In the genomic region with DNA sequence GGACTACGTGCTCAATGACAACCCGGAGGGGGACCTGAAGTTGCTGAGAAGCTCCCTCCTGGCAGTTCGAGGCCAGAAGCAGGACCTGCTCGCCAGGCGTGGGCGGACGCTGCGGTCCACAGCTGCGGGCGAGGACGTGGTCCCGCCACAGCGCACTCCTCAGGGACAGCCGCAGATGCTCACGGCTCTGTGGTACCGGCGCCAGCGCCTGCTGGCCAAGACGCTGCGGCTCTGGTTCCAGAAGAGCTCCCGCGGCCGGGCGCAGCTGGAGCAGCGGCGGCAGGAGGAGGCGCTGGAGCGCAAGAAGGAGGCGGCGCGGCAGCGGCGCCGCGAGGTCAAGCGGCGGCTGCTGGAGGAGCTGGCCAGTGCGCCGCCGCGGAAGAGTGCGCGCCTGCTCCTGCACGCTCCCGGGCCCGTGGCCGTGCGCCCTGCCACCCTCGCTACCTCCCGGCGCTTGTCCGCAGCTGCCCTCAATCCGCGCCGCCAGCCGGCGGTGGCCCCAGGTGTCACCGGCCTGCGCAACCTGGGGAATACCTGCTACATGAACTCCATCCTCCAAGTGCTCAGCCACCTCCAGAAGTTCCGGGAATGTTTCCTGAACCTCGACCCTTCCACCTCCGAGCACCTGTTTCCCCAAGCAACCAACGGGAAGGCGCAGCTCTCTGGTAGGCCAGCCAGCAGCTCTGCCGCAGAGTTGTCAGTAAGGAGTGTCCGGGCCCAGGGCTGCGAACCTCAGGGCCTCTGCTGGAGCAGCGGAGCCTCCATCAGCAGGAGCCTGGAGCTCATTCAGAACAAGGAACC, we compare ENCODE assay signal across 8 mouse cellular contexts. TPM values are rescaled to one million over a fixed set of nuclear protein-coding genes. Genes with fewer than 3 reads are reported as not detected.
DNase-seq lines count a peak whose midpoint lies in the region; ATAC-seq and TF ChIP-seq lines count a peak whose summit lies in the region.

No protein-coding gene starts in this region.

- no peaks in the 10 kb centered on the region; the same call in 1 of the 2 replicates for H3K27me3 ChIP-seq in spleen, adult 2 months (ENCODE audit: control insufficient read depth, insufficient read depth, low read length)
- H3K27me3 ChIP-seq in embryonic facial prominence, embryonic 12.5 days, result peaks cover 13% of the 10 kb centered on the region; the same call in 1 of the 2 replicates
- peaks cover 43% of the 10 kb centered on the region for H3K27me3 ChIP-seq in heart, embryonic 10.5 days (ENCODE audit: insufficient read depth, poor library complexity, severe bottlenecking)
- H3K27me3 ChIP-seq in liver, postnatal 0 days (ENCODE audit: insufficient read depth, low read length), result peaks cover 11% of the 10 kb centered on the region; the same call in 1 of the 2 replicates

- no peak overlapping the region for H3K27ac ChIP-seq in spleen, adult 2 months (ENCODE audit: insufficient read depth, low read length)
- 0 out of 2 replicates have a peak overlapping the region, but pooled peaks have one; percentile 7 for H3K27ac ChIP-seq in embryonic facial prominence, embryonic 12.5 days
- H3K27ac ChIP-seq in heart, embryonic 10.5 days, result peak overlapping the region; percentile 75
- no peak overlapping the region for H3K27ac ChIP-seq in liver, postnatal 0 days (ENCODE audit: low read depth)
- H3K27ac ChIP-seq in olfactory bulb, adult 2 months (ENCODE audit: insufficient read depth, low read depth, low read length), result no peak overlapping the region

- H3K4me1 ChIP-seq in spleen, adult 2 months (ENCODE audit: control insufficient read depth, insufficient read depth, insufficient read length), result peaks cover 3% of the 10 kb centered on the region; the same call in 1 of the 2 replicates
- peaks cover 20% of the 10 kb centered on the region for H3K4me1 ChIP-seq in embryonic facial prominence, embryonic 12.5 days
- peaks cover 23% of the 10 kb centered on the region for H3K4me1 ChIP-seq in heart, embryonic 10.5 days
- peaks cover 7% of the 10 kb centered on the region for H3K4me1 ChIP-seq in liver, postnatal 0 days (ENCODE audit: insufficient read depth)
- H3K4me1 ChIP-seq in olfactory bulb, adult 2 months (ENCODE audit: control insufficient read depth, insufficient read depth, low read length), result peaks cover 16% of the 10 kb centered on the region

- TF ChIP-seq POLR2A in spleen, adult 2 months (IDR thresholded peaks at IDR 0.05; ENCODE audit: low read depth, low read length), result no peak
- no peak for TF ChIP-seq POLR2A in olfactory bulb, adult 2 months (IDR thresholded peaks at IDR 0.05; ENCODE audit: insufficient read depth, low read depth, low read length)

- peak overlapping the region; percentile 87 for H3K4me2 ChIP-seq in embryonic facial prominence, embryonic 12.5 days (replicated peaks)
- H3K4me2 ChIP-seq in liver, postnatal 0 days (ENCODE audit: low read depth, low read length), result peak overlapping the region; percentile 69

- no peak for TF ChIP-seq CTCF in spleen, adult 2 months (IDR thresholded peaks at IDR 0.05; ENCODE audit: extremely low read depth, insufficient read depth, insufficient read length, insufficient replicate concordance)
- no peak; the same call in 1 of the 2 replicates for TF ChIP-seq CTCF in liver, postnatal 0 days (IDR thresholded peaks at IDR 0.05; ENCODE audit: low read depth)
- peak; percentile 45; the same call in 1 of the 2 replicates for TF ChIP-seq CTCF in olfactory bulb, adult 2 months (IDR thresholded peaks at IDR 0.05; ENCODE audit: insufficient read depth, low read depth, low read length)

- no peak for DNase-seq in spleen, adult 2 months (ENCODE audit: low read depth in 1 of 2, low spot score in 2 of 2)
- DNase-seq in spleen, adult 18-20 months, result no peak
- no peak for DNase-seq in heart, embryonic 10.5 days (ENCODE audit: low spot score)
- DNase-seq in kidney, adult 8-10 months, result peak; percentile 54 to 66
- DNase-seq in liver, postnatal 0 days, result peak; percentile 39

- 18% methylated on average over 68 of the region's 68 CpGs for WGBS in spleen, adult 2 months
- 4% methylated on average over 68 of the region's 68 CpGs for WGBS in embryonic facial prominence, embryonic 12.5 days
- 3% methylated on average over 65 of the region's 68 CpGs for WGBS in heart, embryonic 10.5 days
- WGBS in liver, postnatal 0 days (ENCODE audit: insufficient replicate concordance), result 9% methylated on average over 64 of the region's 68 CpGs
- 13% methylated on average over 68 of the region's 68 CpGs for WGBS in olfactory bulb, adult 2 months

- peak overlapping the region; percentile 15; the same call in 1 of the 2 replicates for H3K4me3 ChIP-seq in spleen, adult 2 months (ENCODE audit: extremely low read depth, insufficient read depth, insufficient read length)
- peak overlapping the region; percentile 42 for H3K4me3 ChIP-seq in embryonic facial prominence, embryonic 12.5 days
- H3K4me3 ChIP-seq in heart, embryonic 10.5 days, result peak overlapping the region; percentile 66
- H3K4me3 ChIP-seq in liver, postnatal 0 days (ENCODE audit: low read depth, low read length), result peak overlapping the region; percentile 43
- H3K4me3 ChIP-seq in olfactory bulb, adult 2 months (ENCODE audit: insufficient read depth, low read depth, low read length), result peak overlapping the region; percentile 55

- no peaks in the 10 kb centered on the region for H3K9me3 ChIP-seq in embryonic facial prominence, embryonic 12.5 days
- H3K9me3 ChIP-seq in heart, embryonic 10.5 days, result no peaks in the 10 kb centered on the region
- H3K9me3 ChIP-seq in liver, postnatal 0 days (ENCODE audit: low read length), result no peaks in the 10 kb centered on the region

- peak overlapping the region; percentile 53 for H3K9ac ChIP-seq in embryonic facial prominence, embryonic 12.5 days
- H3K9ac ChIP-seq in liver, postnatal 0 days (replicated peaks), result 0 out of 2 replicates have a peak overlapping the region, but pooled peaks have one; percentile 26

- no peak for TF ChIP-seq EP300 in liver, postnatal 0 days (IDR thresholded peaks at IDR 0.05; ENCODE audit: low read depth)

- ATAC-seq in embryonic facial prominence, embryonic 12.5 days (ENCODE audit: insufficient number of reproducible peaks, insufficient read depth, low FRiP score, low TSS enrichment), result peak; percentile 70
- ATAC-seq in liver, postnatal 0 days, result peak; percentile 23; the same call in 1 of the 2 replicates
- no peak for ATAC-seq in monocyte, adult 5-6 weeks (replicated peaks; ENCODE audit: insufficient number of reproducible peaks, low FRiP score, low TSS enrichment, poor library complexity, severe bottlenecking)

- no peaks in the 10 kb centered on the region; the same call in 1 of the 2 replicates for H3K36me3 ChIP-seq in spleen, adult 2 months (ENCODE audit: control insufficient read depth, insufficient read depth, low read length)
- peaks cover 11% of the 10 kb centered on the region; the same call in 1 of the 2 replicates for H3K36me3 ChIP-seq in embryonic facial prominence, embryonic 12.5 days
- peaks cover 10% of the 10 kb centered on the region; the same call in 1 of the 2 replicates for H3K36me3 ChIP-seq in heart, embryonic 10.5 days
- peaks cover 5% of the 10 kb centered on the region; the same call in 1 of the 2 replicates for H3K36me3 ChIP-seq in liver, postnatal 0 days (replicated peaks; ENCODE audit: insufficient read depth, low read length)

RNA-seq across cellular contexts. Expression of a gene that starts 15.7 kb away (rescaled TPM):
- 58.0 and 63.1 TPM in 2 replicates for polyA plus RNA-seq in spleen, adult 2 months (2012; rRNA removed)
- 397 and 414 TPM in 2 replicates for polyA plus RNA-seq in embryonic facial prominence, embryonic 12.5 days (2016; fragmentation: Nextera tagmentation; extraction: Ambion mirVana)
- 320 and 356 TPM in 2 replicates for polyA plus RNA-seq in heart, embryonic 10.5 days (2016; fragmentation: Nextera tagmentation; extraction: Ambion mirVana)
- 268 and 275 TPM in 2 replicates for polyA plus RNA-seq in liver, postnatal 0 days (2015; fragmentation: Nextera tagmentation; extraction: Ambion mirVana)
- not detected in 2 replicates for polyA plus RNA-seq in olfactory bulb, adult 2 months (2012; ENCODE audit: insufficient read depth, insufficient read length, low replicate concordance, missing spikeins)
- total RNA-seq in monocyte, adult 5-6 weeks (2017), result 17.7 to 36.4 TPM (median 24.6 TPM) in 3 replicates

RNA-seq across cellular contexts. Expression of a gene that starts 16.3 kb away (rescaled TPM):
- 4.7 and 5.9 TPM in 2 replicates for polyA plus RNA-seq in spleen, adult 2 months (2012; rRNA removed)
- polyA plus RNA-seq in embryonic facial prominence, embryonic 12.5 days (2016; fragmentation: Nextera tagmentation; extraction: Ambion mirVana), result 7.3 and 8.0 TPM in 2 replicates
- polyA plus RNA-seq in heart, embryonic 10.5 days (2016; fragmentation: Nextera tagmentation; extraction: Ambion mirVana), result 4.6 and 5.2 TPM in 2 replicates
- polyA plus RNA-seq in liver, postnatal 0 days (2015; fragmentation: Nextera tagmentation; extraction: Ambion mirVana), result 0.96 and 2.1 TPM in 2 replicates
- not detected in 2 replicates for polyA plus RNA-seq in olfactory bulb, adult 2 months (2012; ENCODE audit: insufficient read depth, insufficient read length, low replicate concordance, missing spikeins)
- total RNA-seq in monocyte, adult 5-6 weeks (2017), result 0.38 to 1.4 TPM (median 1.3 TPM) in 3 replicates

RNA-seq across cellular contexts. Expression of a gene that starts 21.7 kb away (rescaled TPM):
- 0.26 and 0.50 TPM in 2 replicates for polyA plus RNA-seq in spleen, adult 2 months (2012; rRNA removed)
- polyA plus RNA-seq in embryonic facial prominence, embryonic 12.5 days (2016; fragmentation: Nextera tagmentation; extraction: Ambion mirVana), result 0.27 and 0.31 TPM in 2 replicates
- polyA plus RNA-seq in heart, embryonic 10.5 days (2016; fragmentation: Nextera tagmentation; extraction: Ambion mirVana), result 0.14 and 0.16 TPM in 2 replicates
- polyA plus RNA-seq in liver, postnatal 0 days (2015; fragmentation: Nextera tagmentation; extraction: Ambion mirVana), result 0.13 TPM in 1 of 2 replicates, not detected in the other
- not detected in 2 replicates for polyA plus RNA-seq in olfactory bulb, adult 2 months (2012; ENCODE audit: insufficient read depth, insufficient read length, low replicate concordance, missing spikeins)
- total RNA-seq in monocyte, adult 5-6 weeks (2017), result 0.29 TPM in 1 of 3 replicates, not detected in the others

RNA-seq across cellular contexts. Expression of a gene that starts 22.0 kb away (rescaled TPM):
- polyA plus RNA-seq in spleen, adult 2 months (2012; rRNA removed), result 0.83 and 1.7 TPM in 2 replicates
- 0.87 and 1.2 TPM in 2 replicates for polyA plus RNA-seq in embryonic facial prominence, embryonic 12.5 days (2016; fragmentation: Nextera tagmentation; extraction: Ambion mirVana)
- 0.79 TPM in 1 of 2 replicates, not detected in the other for polyA plus RNA-seq in heart, embryonic 10.5 days (2016; fragmentation: Nextera tagmentation; extraction: Ambion mirVana)
- polyA plus RNA-seq in liver, postnatal 0 days (2015; fragmentation: Nextera tagmentation; extraction: Ambion mirVana), result 0.25 TPM in 1 of 2 replicates, not detected in the other
- polyA plus RNA-seq in olfactory bulb, adult 2 months (2012; ENCODE audit: insufficient read depth, insufficient read length, low replicate concordance, missing spikeins), result not detected in 2 replicates
- not detected in 3 replicates for total RNA-seq in monocyte, adult 5-6 weeks (2017)

RNA-seq across cellular contexts. Expression of a gene that starts 42.0 kb away (rescaled TPM):
- polyA plus RNA-seq in spleen, adult 2 months (2012; rRNA removed), result 4.5 and 4.6 TPM in 2 replicates
- polyA plus RNA-seq in embryonic facial prominence, embryonic 12.5 days (2016; fragmentation: Nextera tagmentation; extraction: Ambion mirVana), result 9.5 and 11.0 TPM in 2 replicates
- polyA plus RNA-seq in heart, embryonic 10.5 days (2016; fragmentation: Nextera tagmentation; extraction: Ambion mirVana), result 3.2 and 4.5 TPM in 2 replicates
- polyA plus RNA-seq in liver, postnatal 0 days (2015; fragmentation: Nextera tagmentation; extraction: Ambion mirVana), result 1.2 and 1.6 TPM in 2 replicates
- polyA plus RNA-seq in olfactory bulb, adult 2 months (2012; ENCODE audit: insufficient read depth, insufficient read length, low replicate concordance, missing spikeins), result not detected in 2 replicates
- 2.6 to 3.9 TPM (median 3.0 TPM) in 3 replicates for total RNA-seq in monocyte, adult 5-6 weeks (2017)

Comparison
In these comparisons a context has a peak if more than half of its experiments do, and no peak if none do; other contexts are left out.
1. DNase-seq: peak in kidney, adult 8-10 months (2 of 2) and liver, postnatal 0 days (single experiment); none in spleen, adult 2 months (0 of 2), spleen, adult 18-20 months (0 of 2) and heart, embryonic 10.5 days (single experiment).
2. H3K27ac ChIP-seq: peak in embryonic facial prominence, embryonic 12.5 days (single experiment) and heart, embryonic 10.5 days (single experiment); none in spleen, adult 2 months (single experiment), liver, postnatal 0 days (single experiment) and olfactory bulb, adult 2 months (single experiment).
3. H3K4me3 ChIP-seq: peak in every context shown above with its lines; median percentile 66 in heart, embryonic 10.5 days; 55 in olfactory bulb, adult 2 months; 43 in liver, postnatal 0 days; 42 in embryonic facial prominence, embryonic 12.5 days; 15 in spleen, adult 2 months.